Mouse (Mus musculus) thymus, adult 2 months (tissue): ENCODE measurements around the gene Lsamp.

Experiments
- CTCF ChIP-seq: fragments of 200-500 bp; IDR thresholded peaks from 2 replicates; pipeline ENCODE4 v1.5.1; 2012; ENCODE audit warnings: mild to moderate bottlenecking, control low read depth, low read length, moderate library complexity, borderline replicate concordance; ENCODE audit not compliant: control insufficient read depth, poor library complexity, insufficient read depth; ENCODE audit errors: extremely low read depth
- POLR2A ChIP-seq: fragments of 200-500 bp; IDR thresholded peaks from 2 replicates; pipeline ENCODE4 v1.6.1; 2012; ENCODE audit warnings: mild to moderate bottlenecking, low read length, control low read depth, moderate library complexity; ENCODE audit not compliant: control insufficient read depth, poor library complexity, insufficient read depth; ENCODE audit errors: extremely low read depth

DNA sequence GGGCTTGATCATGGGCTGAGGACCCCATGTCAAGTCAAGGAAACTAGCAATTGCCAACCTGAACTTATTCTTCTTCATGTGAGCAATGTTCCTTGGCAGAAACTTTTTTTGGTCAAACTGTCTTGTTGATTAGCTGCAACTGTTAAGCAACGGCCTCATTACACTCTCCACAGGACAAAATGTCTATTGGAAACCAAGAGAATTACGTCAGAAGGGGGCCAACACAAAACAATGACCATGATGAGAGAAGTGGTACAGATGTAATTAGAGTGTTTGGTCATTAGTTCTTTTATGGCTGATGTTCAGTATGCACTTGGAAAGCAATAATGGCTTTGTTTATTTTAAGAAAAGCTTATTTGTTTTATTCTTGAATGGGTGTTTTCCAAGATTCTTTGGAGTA lies 989.9 kb downstream of the Lsamp start:
- TF ChIP-seq POLR2A (no peak), CTCF (no peak)
